Mouse (Mus musculus): ENCODE measurements around the gene Cdh26.

Cdh26 gene

GRCm38 (mm10) chr2:178437311-178437710, 7.0 kb downstream of the Cdh26 start:
- DNase-seq (ENCODE audit: low read depth, low spot score), result no peak

- no peak for DNase-seq (ENCODE audit: low read depth, low spot score)
Measured at GRCm38 (mm10) chr2:178449386-178449785, 19.1 kb downstream of the Cdh26 start.

GRCm38 (mm10) chr2:178450236-178450635, 19.9 kb downstream of the Cdh26 start:
- no peak for DNase-seq (ENCODE audit: low read depth, low spot score)

- DNase-seq (ENCODE audit: low read depth, low spot score), result no peak
Measured at GRCm38 (mm10) chr2:178450961-178451360, 20.6 kb downstream of the Cdh26 start.

GRCm38 (mm10) chr2:178454664-178455516, 24.6 kb downstream of the Cdh26 start:
- no peak for DNase-seq (ENCODE audit: low read depth, low spot score)

- no peak for DNase-seq (ENCODE audit: low read depth, low spot score)
Measured at GRCm38 (mm10) chr2:178457414-178457813, 27.1 kb downstream of the Cdh26 start.

- peak; percentile 60 for DNase-seq (ENCODE audit: low read depth, low spot score)
Measured at GRCm38 (mm10) chr2:178460353-178460752, 30.0 kb downstream of the Cdh26 start.

- no peak for DNase-seq (ENCODE audit: low read depth, low spot score)
Measured at GRCm38 (mm10) chr2:178471546-178472480, 41.5 kb downstream of the Cdh26 start.

- DNase-seq (ENCODE audit: low read depth, low spot score), result no peak
Measured at GRCm38 (mm10) chr2:178473916-178474315, 43.6 kb downstream of the Cdh26 start.

GRCm38 (mm10) chr2:178477228-178477627, 46.9 kb downstream of the Cdh26 start:
- DNase-seq (ENCODE audit: low read depth, low spot score), result no peak

- DNase-seq (ENCODE audit: low read depth, low spot score), result no peak
Measured at GRCm38 (mm10) chr2:178479011-178479410, 48.7 kb downstream of the Cdh26 start.

GRCm38 (mm10) chr2:178480932-178481331, 50.6 kb downstream of the Cdh26 start:
- no peak for DNase-seq (ENCODE audit: low read depth, low spot score)

- DNase-seq (ENCODE audit: low read depth, low spot score), result no peak
Measured at GRCm38 (mm10) chr2:178483462-178483861, 53.1 kb downstream of the Cdh26 start.

- DNase-seq (ENCODE audit: low read depth, low spot score), result no peak
Measured at GRCm38 (mm10) chr2:178488276-178488675, 57.9 kb downstream of the Cdh26 start.

GRCm38 (mm10) chr2:178490245-178490920, 60.1 kb downstream of the Cdh26 start:
- no peak for DNase-seq (ENCODE audit: low read depth, low spot score)

- no peak for DNase-seq (ENCODE audit: low read depth, low spot score)
Measured at GRCm38 (mm10) chr2:178494066-178494465, 63.7 kb downstream of the Cdh26 start.

GRCm38 (mm10) chr2:178495816-178496215, 65.5 kb downstream of the Cdh26 start:
- DNase-seq (ENCODE audit: low read depth, low spot score), result no peak

GRCm38 (mm10) chr2:178497900-178498299, 67.6 kb downstream of the Cdh26 start:
- no peak for DNase-seq (ENCODE audit: low read depth, low spot score)

- DNase-seq (ENCODE audit: low read depth, low spot score), result no peak
Measured at GRCm38 (mm10) chr2:178498409-178498808, 68.1 kb downstream of the Cdh26 start.

GRCm38 (mm10) chr2:178502469-178502868, 72.1 kb downstream of the Cdh26 start:
- DNase-seq (ENCODE audit: low read depth, low spot score), result no peak

- DNase-seq (ENCODE audit: low read depth, low spot score), result no peak
Measured at GRCm38 (mm10) chr2:178506056-178506455, 75.7 kb downstream of the Cdh26 start.
